Mouse (Mus musculus): Measurements from ENCODE around the gene Rbm33.

Rbm33 gene

DNA sequence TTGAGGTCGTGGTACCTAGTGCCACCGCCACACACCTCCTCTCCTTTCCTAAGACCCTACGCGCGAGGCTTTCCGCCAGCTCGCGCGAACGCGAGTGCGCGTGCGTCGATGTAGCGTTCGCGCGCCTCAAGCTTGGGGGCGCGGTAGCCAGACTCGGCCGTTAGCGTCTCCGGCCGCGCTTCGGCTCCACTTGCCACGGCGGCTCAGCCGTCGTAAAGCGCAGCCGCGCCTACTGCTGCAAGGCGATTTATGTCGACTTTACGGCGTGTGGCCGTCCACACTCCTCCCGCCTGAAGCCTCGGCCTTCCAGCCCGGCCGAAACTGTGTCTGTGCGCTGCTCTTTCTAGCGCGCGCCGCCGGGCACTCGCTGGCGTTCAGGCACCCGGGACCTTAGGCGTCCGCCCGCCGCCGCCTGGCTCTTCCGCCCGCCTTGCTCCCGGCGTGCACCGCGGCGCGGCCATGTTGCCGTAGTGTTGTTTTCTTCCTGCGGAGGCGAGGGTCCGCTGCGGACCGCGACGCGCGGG, at the start of gene Rbm33:
TSS of gene Rbm33 (plus strand) at position 400 of the 524 bp plus-strand sequence.
- DNase-seq (ENCODE audit: low read depth, low spot score): peak; percentile 90

GRCm38 (mm10) chr5:28267576-28267975, 49.3 kb upstream of the Rbm33 start:
- DNase-seq (ENCODE audit: low read depth, low spot score): no peak

- DNase-seq (ENCODE audit: low read depth, low spot score): peak; percentile 62
These were observed 47.4 kb upstream of the Rbm33 start for GRCm38 (mm10) chr5:28269469-28269991.

DNA sequence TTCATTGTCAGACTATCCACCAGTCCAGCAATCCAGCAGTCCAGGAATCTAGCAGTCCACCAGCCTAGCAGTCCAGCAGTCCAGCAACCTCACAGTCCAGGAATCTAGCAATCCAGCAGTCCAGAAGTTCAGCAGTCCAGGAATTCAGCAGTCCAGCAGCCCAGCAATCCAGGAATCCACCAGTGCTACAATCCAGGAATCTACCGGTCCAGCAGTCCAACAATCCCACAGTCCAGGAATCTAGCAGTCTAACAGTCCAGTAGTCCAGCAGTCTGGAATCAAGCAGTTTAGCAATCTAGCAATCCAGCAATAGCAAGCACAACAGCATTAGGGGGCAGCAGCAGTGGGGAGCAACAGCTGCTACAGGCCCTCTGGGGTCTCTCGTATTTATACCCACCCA, 44.1 kb upstream of the Rbm33 start:
- DNase-seq (ENCODE audit: low read depth, low spot score): no peak

DNA sequence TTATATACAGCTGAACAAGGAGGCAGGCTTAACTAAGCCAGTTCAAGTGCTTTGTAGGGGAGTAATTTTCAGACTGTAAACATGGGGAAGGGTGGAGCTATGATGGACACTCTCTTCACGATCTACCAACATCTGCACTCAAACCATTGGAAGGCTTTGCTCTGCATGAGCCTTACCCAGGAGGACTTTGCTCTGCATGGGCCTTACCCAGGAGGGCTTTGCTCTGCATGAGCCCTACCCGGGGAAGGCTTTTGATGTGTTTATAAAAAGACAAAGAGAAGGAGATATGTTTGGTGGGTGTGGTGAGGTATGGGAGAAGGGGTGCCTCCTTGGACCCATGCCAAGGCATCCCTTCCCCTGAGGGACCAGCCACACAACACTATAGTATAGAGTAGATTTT, 39.6 kb upstream of the Rbm33 start:
- no peak for DNase-seq (ENCODE audit: low read depth, low spot score)

DNA sequence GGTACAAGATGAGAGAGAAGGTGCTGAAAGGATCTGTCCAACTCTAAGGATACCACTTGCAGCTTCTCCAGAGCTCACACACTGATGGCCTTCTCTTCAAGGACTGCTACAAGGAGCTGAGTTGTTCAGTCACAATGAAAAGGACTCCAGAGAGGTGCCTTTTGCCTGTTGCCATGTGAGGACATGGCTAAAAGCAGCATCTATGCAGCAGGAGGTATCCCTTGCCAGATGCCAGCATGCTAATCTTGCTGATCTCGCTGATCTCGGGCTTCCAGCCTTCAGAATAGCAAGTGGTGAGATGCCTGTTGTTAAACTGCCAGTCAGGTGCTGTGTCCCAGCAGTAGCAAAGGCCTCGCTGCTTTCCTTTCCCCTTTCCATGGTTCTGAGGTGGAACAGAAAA, 27.8 kb upstream of the Rbm33 start:
- DNase-seq (ENCODE audit: low read depth, low spot score): no peak

- DNase-seq (ENCODE audit: low read depth, low spot score): no peak
These were observed 26.3 kb upstream of the Rbm33 start for GRCm38 (mm10) chr5:28290630-28291029.

DNA sequence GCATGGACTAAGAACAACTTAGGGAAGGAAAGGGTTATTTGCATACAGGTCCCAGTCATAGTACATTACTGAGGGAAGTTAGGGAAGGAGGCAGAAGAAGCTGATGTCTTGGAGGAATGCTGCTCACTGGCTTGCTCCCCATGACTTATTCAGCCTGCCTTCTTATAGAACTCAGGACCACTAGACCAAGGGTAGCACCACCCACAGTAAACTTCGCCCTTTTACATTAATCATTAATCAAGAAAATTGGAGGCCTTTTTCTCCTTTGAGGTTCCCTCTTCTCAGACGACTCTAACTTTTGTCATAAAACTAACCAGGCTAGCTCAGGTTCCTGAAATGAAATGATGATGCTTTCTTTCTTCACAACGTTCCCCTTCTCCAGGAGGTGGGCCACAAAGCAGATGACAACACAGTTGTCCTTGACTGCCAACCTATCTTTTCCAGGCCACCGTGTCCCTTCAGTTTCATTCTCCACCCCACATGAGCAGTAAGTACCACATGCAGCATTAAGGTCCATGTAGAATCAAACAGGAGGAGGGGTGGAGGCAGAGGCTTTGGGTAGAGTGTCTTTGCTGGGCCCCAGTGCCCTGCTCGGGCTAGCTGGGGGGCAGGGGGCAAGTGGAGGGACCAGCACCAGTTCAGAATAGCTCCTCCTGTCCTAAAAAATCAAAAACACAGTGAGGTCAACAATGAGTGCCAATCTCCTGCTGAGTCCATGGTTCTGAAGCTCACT, 25.6 kb upstream of the Rbm33 start:
- no peak for DNase-seq (ENCODE audit: low read depth, low spot score)

GRCm38 (mm10) chr5:28292281-28292680, 24.6 kb upstream of the Rbm33 start:
- no peak for DNase-seq (ENCODE audit: low read depth, low spot score)

GRCm38 (mm10) chr5:28293990-28294389, 22.9 kb upstream of the Rbm33 start:
- DNase-seq (ENCODE audit: low read depth, low spot score): peak; percentile 90

- no peak for DNase-seq (ENCODE audit: low read depth, low spot score)
These were observed 18.8 kb upstream of the Rbm33 start for GRCm38 (mm10) chr5:28298161-28298560.

GRCm38 (mm10) chr5:28298693-28299092, 18.2 kb upstream of the Rbm33 start:
- no peak for DNase-seq (ENCODE audit: low read depth, low spot score)

DNA sequence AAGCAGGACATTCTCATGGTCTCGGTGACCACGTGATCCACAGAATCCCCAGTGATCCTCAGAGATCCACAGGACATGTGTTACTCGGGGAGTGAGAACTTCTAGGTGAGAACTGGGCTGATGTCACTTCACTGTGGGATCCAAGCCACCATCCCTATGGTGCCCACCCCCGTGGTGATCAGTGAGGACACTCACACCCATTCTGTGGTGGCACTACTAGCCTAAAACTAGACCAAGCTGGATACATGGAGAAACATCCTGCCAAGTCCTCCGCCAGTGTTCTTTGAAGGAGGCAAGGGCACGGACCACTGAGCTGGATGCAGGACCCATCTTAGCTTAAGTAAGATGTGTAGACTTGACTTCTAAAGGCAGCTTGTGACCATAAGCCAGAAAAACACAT, 17.6 kb upstream of the Rbm33 start:
- DNase-seq (ENCODE audit: low read depth, low spot score): no peak

DNA sequence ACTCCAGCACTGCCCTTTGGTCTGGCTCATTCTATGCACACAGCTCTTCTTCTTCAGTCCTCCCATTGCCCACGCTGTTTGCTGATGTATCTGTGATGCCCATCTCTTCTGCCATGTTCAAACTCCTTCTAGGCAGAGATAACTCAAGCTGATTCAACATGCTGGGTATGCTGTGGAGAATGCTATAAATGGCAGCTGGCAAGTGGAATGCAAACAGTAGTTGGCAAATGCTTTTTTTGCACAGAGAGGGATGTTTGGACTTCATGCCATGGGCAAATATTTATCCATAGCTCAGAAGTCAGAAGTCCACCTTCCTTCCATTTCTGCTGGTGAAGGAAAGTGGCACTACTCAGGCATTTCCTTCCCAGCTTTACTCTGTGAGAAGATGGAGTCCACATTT, 14.2 kb upstream of the Rbm33 start:
- DNase-seq (ENCODE audit: low read depth, low spot score): no peak

GRCm38 (mm10) chr5:28304551-28304950, 12.4 kb upstream of the Rbm33 start:
- no peak for DNase-seq (ENCODE audit: low read depth, low spot score)

GRCm38 (mm10) chr5:28315526-28315925, 1.4 kb upstream of the Rbm33 start:
- peak; percentile 85 for DNase-seq (ENCODE audit: low read depth, low spot score)

DNA sequence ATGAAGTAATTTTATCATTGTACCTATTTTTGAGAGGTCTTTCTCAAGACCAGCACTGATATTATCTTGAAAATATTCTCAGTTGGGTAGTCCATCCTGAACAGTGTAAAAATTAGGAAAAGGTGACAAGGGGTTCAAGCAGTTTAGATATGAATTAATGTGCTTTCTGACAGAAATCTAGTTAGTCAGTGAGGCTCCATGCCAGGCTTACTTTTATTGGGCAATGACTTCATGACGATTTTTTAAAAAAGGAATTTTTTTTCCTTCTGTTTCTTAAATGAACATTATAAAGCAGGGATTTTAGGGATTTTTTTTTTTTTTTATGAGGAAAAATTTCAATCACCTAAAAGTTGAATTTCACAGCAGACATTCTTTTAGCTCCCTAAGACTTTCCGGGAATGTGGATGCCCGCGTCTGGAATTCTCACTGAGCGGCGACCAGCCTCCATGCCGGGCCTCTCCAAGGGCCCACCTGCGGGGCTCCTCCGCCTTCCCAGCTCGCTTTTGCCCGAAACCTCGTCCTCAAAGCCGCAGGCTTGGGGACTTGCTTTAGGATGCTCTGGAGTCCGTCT, 685 bp upstream of the Rbm33 start:
- no peak for DNase-seq (ENCODE audit: low read depth, low spot score)

GRCm38 (mm10) chr5:28317253-28317916, 464 bp downstream of the Rbm33 start:
- no peak for DNase-seq (ENCODE audit: low read depth, low spot score)

GRCm38 (mm10) chr5:28317917-28318267, 971 bp downstream of the Rbm33 start:
- peak; percentile 77 for DNase-seq (ENCODE audit: low read depth, low spot score)

- DNase-seq (ENCODE audit: low read depth, low spot score): no peak
These were observed 1.8 kb downstream of the Rbm33 start for GRCm38 (mm10) chr5:28318671-28319070.

DNA sequence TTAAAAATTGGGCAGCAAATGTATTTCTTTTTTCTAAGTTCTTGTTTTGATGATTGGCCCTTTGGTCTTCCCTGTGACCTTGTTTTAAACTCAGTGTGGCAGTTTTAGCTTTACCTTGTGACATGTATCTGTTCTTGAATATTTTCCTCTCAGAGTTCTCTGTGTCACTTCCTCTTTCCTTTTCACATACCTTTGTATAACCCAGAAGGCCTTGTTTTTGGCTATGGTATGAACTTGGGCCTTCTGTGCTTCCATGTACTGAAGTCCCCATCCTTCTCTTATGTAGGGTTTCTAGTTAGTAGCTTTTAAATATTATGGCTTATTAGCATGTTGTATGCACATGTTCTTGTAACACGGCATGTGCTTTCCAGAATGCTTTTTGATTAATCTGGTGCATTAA, 4.8 kb downstream of the Rbm33 start:
- DNase-seq (ENCODE audit: low read depth, low spot score): peak; percentile 34

DNA sequence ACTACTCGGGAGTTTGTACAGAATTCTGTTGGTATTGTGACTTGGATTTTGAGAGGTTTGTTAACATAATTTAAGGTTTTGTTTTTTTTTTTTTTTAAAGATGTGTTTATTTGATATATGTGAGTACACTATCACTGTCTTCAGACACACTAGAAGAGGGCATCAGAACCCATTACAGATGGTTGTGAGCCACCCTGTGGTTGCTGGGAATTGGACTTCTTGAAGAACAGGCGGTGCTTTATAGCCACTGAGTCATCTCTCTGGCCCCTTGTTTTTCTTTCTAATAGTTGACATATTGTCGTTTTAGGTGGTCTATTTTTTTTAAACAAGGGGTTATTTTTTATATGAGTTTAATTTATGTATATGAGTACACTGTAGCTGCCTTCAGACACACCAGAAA, 5.3 kb downstream of the Rbm33 start:
- DNase-seq (ENCODE audit: low read depth, low spot score): no peak

DNA sequence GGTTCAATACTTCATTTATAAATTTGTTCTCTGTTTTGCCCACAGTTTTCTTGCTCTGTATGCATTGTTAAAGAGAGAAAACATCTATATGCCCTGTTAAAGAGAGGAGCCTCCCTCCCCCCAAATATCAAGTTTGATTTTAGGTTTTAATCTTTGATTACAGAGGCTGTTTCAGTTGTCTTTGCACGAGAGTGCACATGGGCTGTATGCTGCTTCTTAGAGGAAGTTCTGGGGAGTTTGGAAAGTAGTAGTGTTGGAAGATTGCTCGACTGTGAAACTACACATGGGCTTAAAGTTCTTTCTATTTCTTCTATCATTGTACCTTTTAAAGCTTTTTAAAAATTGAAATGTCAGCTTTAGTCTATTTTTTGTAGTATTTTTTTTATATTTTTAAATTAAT, 6.9 kb downstream of the Rbm33 start:
- no peak for DNase-seq (ENCODE audit: low read depth, low spot score)

Data from CD4-positive, CD25-positive, alpha-beta regulatory T cell, adult 2 months (primary cell).